Mouse (Mus musculus) CD4-positive, CD25-positive, alpha-beta regulatory T cell, adult 2 months (primary cell): ENCODE data around the gene Map1s.

Experiments used
- DNase-seq: peaks from one replicate; pipeline ENCODE4 v3.0.0-alpha.2; 2012; ENCODE audit warnings: low read depth, low spot score

Map1s gene

GRCm38 (mm10) chr8:70905831-70906736 is at the start of gene Map1s:
Gene Map1s (plus strand): TSS chr8:70905932.
- peak; percentile 92 for DNase-seq

- DNase-seq = no peak
Measured at GRCm38 (mm10) chr8:70856028-70856427, 49.7 kb upstream of the Map1s start.

- peak; percentile 39 for DNase-seq
Measured at GRCm38 (mm10) chr8:70856541-70857197, 49.1 kb upstream of the Map1s start.

- peak; percentile 52 for DNase-seq
Measured at GRCm38 (mm10) chr8:70857516-70857915, 48.2 kb upstream of the Map1s start.

GRCm38 (mm10) chr8:70862824-70863641 is 42.7 kb upstream of the Map1s start, which contains the start of gene Kcnn1:
Gene Kcnn1 (minus strand): TSS chr8:70863258.
- DNase-seq = peak; percentile 47

- DNase-seq = peak; percentile 64
Measured at GRCm38 (mm10) chr8:70863956-70864711, 41.6 kb upstream of the Map1s start.

- peak; percentile 49 for DNase-seq
Measured at GRCm38 (mm10) chr8:70864712-70865221, 41.0 kb upstream of the Map1s start.

- peak; percentile 100 for DNase-seq
Measured at GRCm38 (mm10) chr8:70865350-70866000, 40.3 kb upstream of the Map1s start.

- DNase-seq = no peak
Measured at GRCm38 (mm10) chr8:70866001-70866520, 39.7 kb upstream of the Map1s start.

GRCm38 (mm10) chr8:70866566-70866965 is 39.2 kb upstream of the Map1s start:
- no peak for DNase-seq

GRCm38 (mm10) chr8:70868559-70869198 is 37.1 kb upstream of the Map1s start:
- DNase-seq = peak; percentile 81

GRCm38 (mm10) chr8:70869199-70869571 is 36.5 kb upstream of the Map1s start:
- DNase-seq = no peak

GRCm38 (mm10) chr8:70869601-70870041 is 36.1 kb upstream of the Map1s start:
- peak; percentile 89 for DNase-seq

- DNase-seq = no peak
Measured at GRCm38 (mm10) chr8:70871195-70871807, 34.4 kb upstream of the Map1s start.

GRCm38 (mm10) chr8:70872643-70873363 is 32.9 kb upstream of the Map1s start:
- peak; percentile 45 for DNase-seq

GRCm38 (mm10) chr8:70873364-70873985 is 32.3 kb upstream of the Map1s start, which contains the start of gene Ccdc124:
Gene Ccdc124 (minus strand): TSS chr8:70873935.
- peak; percentile 97 for DNase-seq

GRCm38 (mm10) chr8:70874441-70874840 is 31.3 kb upstream of the Map1s start:
- DNase-seq = no peak

GRCm38 (mm10) chr8:70876382-70876781 is 29.4 kb upstream of the Map1s start:
- no peak for DNase-seq
